Mouse (Mus musculus): Measurements from ENCODE around the gene Ampd3. TPM values are rescaled to one million over a fixed set of nuclear protein-coding genes. Genes with fewer than 3 reads are reported as not detected.

Ampd3 gene
- polyA plus RNA-seq, 1 experiment from 2014 or later, result 33.7 TPM

DNA sequence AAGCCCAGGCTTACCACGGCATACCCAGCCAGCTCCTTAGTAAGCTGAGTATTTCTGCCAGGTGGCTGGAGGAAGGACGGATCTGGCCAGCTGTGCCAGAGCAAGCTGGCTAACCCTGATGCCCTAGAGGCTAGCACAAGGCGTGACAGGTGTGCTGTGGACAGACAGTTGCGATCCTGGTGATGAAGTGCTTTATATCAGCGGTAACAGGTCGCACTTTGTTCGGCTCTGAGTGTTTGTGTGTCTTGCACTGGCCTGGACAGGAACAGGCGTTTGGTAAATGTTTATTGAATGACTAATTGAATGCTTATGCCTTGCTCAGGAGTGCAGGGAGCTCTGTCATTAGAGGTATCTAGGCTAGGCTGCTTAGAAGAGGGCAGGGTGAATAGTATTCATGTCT lies 17.0 kb downstream of the Ampd3 start:
- Histone ChIP-seq H3K9ac (no peak overlapping the region), H3K4me1 (peaks cover 47% of the 10 kb centered on the region), H3K4me3 (no peak overlapping the region), H3K36me3 (peaks cover 88% of the 10 kb centered on the region), H3K27me3 (replicated peaks) (no peaks in the 10 kb centered on the region), H3K9me3 (replicated peaks) (no peaks in the 10 kb centered on the region), H3K4me2 (no peak overlapping the region), H3K27ac (no peak overlapping the region)
- ATAC-seq, result no peak
- 79% methylated on average over 8 of the region's 8 CpGs for WGBS (ENCODE audit: insufficient replicate concordance)

DNA sequence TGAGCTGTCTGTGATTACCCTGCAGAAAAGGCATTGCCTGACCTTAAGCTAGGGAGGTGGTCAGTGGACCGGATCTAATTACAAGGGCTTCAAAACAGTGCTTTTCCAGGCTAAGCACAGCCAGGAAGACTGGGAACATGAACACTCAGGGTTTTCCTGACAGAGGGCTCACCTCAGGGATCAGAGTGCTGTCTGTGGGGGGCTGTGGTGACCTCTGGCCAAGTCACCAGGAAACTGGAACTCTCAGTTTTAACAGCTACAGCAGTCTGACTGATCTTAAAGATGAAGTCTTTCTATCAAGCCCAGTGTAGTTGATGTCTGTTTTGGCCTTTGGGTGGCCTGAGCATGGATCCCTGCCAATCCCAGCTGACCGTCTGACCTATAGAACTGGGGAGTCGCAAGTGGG lies 17.7 kb downstream of the Ampd3 start:
- peaks cover 88% of the 10 kb centered on the region for H3K36me3 ChIP-seq

DNA sequence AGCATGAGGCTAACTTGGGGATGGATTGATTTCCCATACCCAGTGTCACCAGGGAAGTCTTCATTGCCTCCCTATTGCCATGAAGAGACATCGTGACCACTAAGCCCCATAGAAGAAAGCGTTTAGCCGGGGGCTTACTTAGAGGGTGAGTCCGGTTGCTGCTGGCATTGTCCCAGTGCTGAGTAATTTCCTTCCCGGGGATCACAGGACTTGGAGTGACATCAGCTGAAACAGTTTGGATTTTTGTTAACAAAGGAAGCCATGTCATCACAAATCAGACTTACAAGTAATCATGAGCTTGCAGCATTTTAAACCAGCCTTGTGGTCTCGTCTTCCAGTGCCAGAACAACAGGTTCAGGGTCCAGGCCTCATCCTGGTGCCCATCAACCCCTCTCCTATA lies 19.3 kb downstream of the Ampd3 start:
- H3K4me3 ChIP-seq, result no peak overlapping the region
- 75% methylated on average over 6 of the region's 6 CpGs for WGBS (ENCODE audit: insufficient replicate concordance)
- peaks cover 93% of the 10 kb centered on the region for H3K36me3 ChIP-seq
- H3K4me1 ChIP-seq, result peaks cover 23% of the 10 kb centered on the region
- H3K9ac ChIP-seq, result no peak overlapping the region
- no peak overlapping the region for H3K4me2 ChIP-seq
- H3K27me3 ChIP-seq (replicated peaks), result no peaks in the 10 kb centered on the region
- no peak overlapping the region for H3K27ac ChIP-seq
- H3K9me3 ChIP-seq (replicated peaks), result no peaks in the 10 kb centered on the region
- no peak for ATAC-seq

More for the DNA sequence above, 17.7 kb downstream of the Ampd3 start:
- ATAC-seq, result no peak
- no peak overlapping the region for H3K9ac ChIP-seq
- H3K4me3 ChIP-seq, result no peak overlapping the region
- no peaks in the 10 kb centered on the region for H3K9me3 ChIP-seq (replicated peaks)
- 83% methylated on average over 3 of the region's 3 CpGs for WGBS (ENCODE audit: insufficient replicate concordance)
- H3K4me2 ChIP-seq, result no peak overlapping the region
- H3K27ac ChIP-seq, result no peak overlapping the region
- no peaks in the 10 kb centered on the region for H3K27me3 ChIP-seq (replicated peaks)
- H3K4me1 ChIP-seq, result peaks cover 39% of the 10 kb centered on the region

DNA sequence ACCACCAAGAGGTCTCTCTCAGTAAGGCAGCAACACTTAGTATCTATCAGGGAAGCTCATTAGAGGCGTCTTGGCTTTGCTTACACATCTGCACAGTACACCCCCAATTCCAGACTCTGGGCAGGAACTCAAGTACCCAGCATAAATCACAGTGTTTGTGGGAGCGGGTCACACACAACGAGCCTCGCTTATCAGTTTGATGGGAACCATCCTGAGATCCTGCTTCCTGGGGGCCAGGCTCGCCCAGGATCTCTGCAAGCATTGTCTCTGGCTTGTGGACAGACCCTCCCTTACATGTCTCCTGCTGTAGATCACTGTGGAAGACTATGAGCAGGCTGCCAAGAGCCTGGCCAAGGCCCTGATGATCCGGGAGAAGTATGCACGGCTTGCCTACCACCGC lies 22.9 kb downstream of the Ampd3 start:
- H3K27ac ChIP-seq, result no peak overlapping the region
- no peak overlapping the region for H3K4me2 ChIP-seq
- no peak for ATAC-seq
- no peaks in the 10 kb centered on the region for H3K9me3 ChIP-seq (replicated peaks)
- no peak overlapping the region for H3K9ac ChIP-seq
- H3K27me3 ChIP-seq (replicated peaks), result no peaks in the 10 kb centered on the region
- 0 out of 2 replicates have a peak, but pooled peaks cover 5% of the 10 kb centered on the region for H3K4me1 ChIP-seq
- H3K36me3 ChIP-seq, result peaks cover 99% of the 10 kb centered on the region
- WGBS (ENCODE audit: insufficient replicate concordance), result 73% methylated on average over 8 of the region's 8 CpGs
- no peak overlapping the region for H3K4me3 ChIP-seq

DNA sequence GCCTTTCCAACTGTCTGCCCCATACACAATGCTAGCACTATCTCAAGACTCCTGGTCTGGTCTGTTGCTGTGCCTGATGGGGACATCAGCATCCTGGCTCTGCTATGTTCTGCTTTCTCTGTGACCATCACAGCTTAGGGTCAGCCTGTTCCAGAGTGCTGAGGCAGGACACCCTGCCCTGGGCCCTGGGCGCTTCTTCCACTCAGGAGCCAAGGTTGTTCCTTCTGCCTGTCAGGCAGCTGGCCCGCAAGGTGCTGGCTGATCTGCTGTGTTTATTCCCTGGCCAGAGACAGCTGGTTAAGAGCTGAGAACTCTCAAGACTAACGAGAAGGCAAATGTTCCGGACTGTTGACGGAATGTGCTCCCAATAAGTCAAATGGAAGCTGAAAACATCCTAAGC lies 24.2 kb downstream of the Ampd3 start:
- WGBS (ENCODE audit: insufficient replicate concordance), result 89% methylated on average over 5 of the region's 5 CpGs
- H3K9ac ChIP-seq, result no peak overlapping the region
- H3K4me2 ChIP-seq, result no peak overlapping the region
- ATAC-seq, result no peak
- no peaks in the 10 kb centered on the region for H3K9me3 ChIP-seq (replicated peaks)
- no peak overlapping the region for H3K4me3 ChIP-seq
- H3K4me1 ChIP-seq, result no peaks in the 10 kb centered on the region
- H3K27me3 ChIP-seq (replicated peaks), result no peaks in the 10 kb centered on the region
- H3K27ac ChIP-seq, result no peak overlapping the region
- peaks cover 99% of the 10 kb centered on the region for H3K36me3 ChIP-seq

DNA sequence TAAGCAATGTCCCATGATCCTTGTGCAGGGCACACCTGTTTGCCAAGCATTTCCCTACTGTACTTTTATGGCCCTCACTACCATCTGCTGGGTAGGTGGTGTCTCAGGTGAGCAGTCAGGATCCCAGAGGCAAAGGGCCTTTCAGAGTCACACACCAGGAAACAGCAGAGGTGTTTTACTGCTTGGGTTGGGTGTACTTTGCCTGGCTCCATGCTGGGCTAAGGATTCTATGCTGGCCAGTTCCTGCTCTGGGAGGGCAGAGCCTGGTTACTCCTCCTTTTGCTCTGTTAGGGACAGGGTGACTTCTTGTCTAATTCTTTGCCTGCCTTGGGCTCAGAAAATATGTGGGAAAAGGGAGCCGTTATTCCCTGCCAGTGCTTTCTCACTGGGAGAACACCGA lies 24.8 kb downstream of the Ampd3 start:
- Histone ChIP-seq H3K36me3 (peaks cover 99% of the 10 kb centered on the region), H3K4me2 (no peak overlapping the region), H3K27me3 (replicated peaks) (no peaks in the 10 kb centered on the region), H3K4me3 (no peak overlapping the region), H3K27ac (no peak overlapping the region), H3K9me3 (replicated peaks) (no peaks in the 10 kb centered on the region), H3K4me1 (no peaks in the 10 kb centered on the region), H3K9ac (no peak overlapping the region)
- WGBS (ENCODE audit: insufficient replicate concordance), result 94% methylated on average over 2 of the region's 2 CpGs
- ATAC-seq, result no peak

DNA sequence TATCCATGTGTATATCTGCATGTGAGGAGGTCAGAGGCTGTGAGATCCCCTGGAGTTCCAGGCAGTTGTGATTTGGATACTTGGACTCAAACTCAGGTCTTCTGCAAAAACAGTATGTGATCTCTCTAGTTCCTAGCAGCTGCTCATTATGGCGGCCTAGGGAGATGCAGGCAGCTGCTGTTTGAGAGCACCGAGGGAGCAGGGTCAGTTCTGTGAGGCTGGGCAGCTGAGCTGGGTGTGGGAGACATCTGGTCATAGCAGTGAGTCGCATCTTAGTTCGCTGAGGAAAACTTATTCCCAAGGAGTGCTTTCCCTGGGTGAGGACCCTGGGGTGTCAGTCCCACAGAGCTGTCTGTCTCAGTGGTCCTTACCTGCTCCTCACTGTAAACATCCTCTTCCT lies 26.7 kb downstream of the Ampd3 start:
- ATAC-seq, result no peak
- Histone ChIP-seq H3K4me2 (no peak overlapping the region), H3K9me3 (replicated peaks) (no peaks in the 10 kb centered on the region), H3K9ac (no peak overlapping the region), H3K4me1 (no peaks in the 10 kb centered on the region), H3K36me3 (peaks cover 95% of the 10 kb centered on the region), H3K27ac (no peak overlapping the region), H3K27me3 (replicated peaks) (no peaks in the 10 kb centered on the region), H3K4me3 (no peak overlapping the region)
- WGBS (ENCODE audit: insufficient replicate concordance), result 80% methylated on average over 4 of the region's 4 CpGs

DNA sequence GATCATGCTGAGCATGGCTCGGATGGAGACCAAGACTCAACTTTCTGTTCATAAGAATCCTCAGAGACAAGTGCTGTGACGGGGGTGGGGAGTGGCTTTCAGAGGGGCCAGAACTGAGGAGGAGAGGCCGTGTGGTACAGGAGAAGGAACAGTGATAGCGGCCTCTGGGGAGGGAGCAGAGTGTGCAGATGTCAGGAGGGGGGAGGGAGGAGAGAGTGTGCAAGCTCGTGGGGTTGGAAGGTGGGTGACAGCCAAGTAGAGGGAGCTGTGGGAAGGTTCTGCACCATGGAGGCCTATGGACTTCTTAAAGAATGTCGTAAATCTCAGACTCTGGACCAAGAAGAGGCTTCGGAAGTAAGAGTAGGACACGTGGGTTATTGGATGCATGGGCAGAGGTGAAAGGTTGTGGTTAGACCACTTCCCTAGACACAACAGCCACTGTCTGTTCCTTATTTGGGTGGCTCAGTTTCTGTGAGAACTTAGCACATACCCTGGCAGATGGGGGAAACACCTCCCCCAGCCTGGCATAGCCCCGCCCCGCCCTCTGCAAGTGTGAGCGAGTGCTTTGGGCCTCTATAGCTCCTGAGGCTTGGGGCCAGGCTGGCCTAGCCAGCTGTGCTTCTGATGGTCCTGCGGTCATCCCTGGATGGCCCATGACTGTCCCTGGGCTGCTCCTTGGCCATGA lies 28.5 kb downstream of the Ampd3 start:
- no peaks in the 10 kb centered on the region for H3K4me1 ChIP-seq
- H3K9me3 ChIP-seq (replicated peaks), result no peaks in the 10 kb centered on the region
- no peak overlapping the region for H3K27ac ChIP-seq
- 36% methylated on average over 12 of the region's 12 CpGs for WGBS (ENCODE audit: insufficient replicate concordance)
- ATAC-seq, result no peak
- H3K4me2 ChIP-seq, result no peak overlapping the region
- H3K27me3 ChIP-seq (replicated peaks), result no peaks in the 10 kb centered on the region
- H3K4me3 ChIP-seq, result no peak overlapping the region
- H3K36me3 ChIP-seq, result peaks cover 94% of the 10 kb centered on the region
- H3K9ac ChIP-seq, result no peak overlapping the region

DNA sequence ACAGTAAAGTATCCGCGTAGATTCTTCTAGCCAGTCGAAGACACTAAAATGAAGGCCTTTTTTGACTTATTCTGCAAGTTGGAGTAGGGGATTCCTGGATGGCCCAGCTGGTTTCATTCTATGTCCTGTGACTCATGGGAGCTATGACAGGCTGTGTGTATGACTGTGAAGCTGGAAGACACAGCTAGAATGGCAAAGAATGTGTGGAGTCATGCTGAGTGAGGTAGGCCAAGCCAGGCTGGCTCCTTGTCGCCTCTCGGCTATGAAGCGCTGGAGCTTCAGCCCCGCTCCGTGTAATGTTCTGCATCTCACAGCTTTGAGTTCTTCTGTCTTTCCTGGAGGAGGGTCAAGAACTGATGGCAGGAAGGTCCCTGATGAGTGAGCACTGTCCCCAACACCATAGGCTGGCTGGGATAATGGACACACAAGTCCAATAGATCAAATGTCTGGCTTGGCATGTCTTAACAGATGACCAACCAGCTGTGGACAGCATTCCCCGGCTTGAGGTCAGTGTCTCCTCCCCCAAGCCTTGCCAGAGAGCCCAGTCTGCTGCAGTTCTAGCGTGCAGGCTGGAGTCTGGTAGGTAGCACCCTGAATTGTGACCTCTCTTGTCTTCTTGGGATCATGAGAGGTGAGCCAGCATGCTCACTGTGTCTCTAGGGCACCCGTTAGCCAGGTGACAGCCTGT lies 29.9 kb downstream of the Ampd3 start:
- Histone ChIP-seq H3K9me3 (replicated peaks) (no peaks in the 10 kb centered on the region), H3K4me3 (no peak overlapping the region), H3K27me3 (replicated peaks) (no peaks in the 10 kb centered on the region), H3K4me1 (no peaks in the 10 kb centered on the region), H3K27ac (no peak overlapping the region), H3K36me3 (peaks cover 94% of the 10 kb centered on the region), H3K9ac (no peak overlapping the region), H3K4me2 (no peak overlapping the region)
- ATAC-seq, result no peak
- whole genome bisulfite sequencing (ENCODE audit: insufficient replicate concordance), result 83% methylated on average over 11 of the region's 11 CpGs

DNA sequence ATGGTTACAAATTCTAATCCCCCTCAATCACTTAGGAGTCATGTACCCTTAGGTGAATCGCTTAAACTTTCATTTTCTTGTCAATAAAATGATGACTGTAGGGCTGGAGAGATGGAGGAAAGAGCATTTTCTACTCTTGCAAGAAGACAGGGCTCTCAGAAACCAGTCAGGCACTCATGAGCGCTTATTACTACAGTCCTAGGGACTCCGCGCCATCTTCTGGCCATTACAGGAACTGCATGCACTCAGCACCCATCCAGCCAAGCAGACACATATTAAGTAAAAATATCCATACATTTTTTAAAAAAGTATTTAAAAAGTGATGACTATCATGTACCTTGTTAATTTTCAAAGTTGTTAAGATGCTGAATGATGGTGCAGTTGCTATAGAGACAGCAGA lies 33.0 kb downstream of the Ampd3 start:
- H3K4me2 ChIP-seq, result no peak overlapping the region
- no peaks in the 10 kb centered on the region for H3K27me3 ChIP-seq (replicated peaks)
- no peak overlapping the region for H3K27ac ChIP-seq
- no peaks in the 10 kb centered on the region for H3K9me3 ChIP-seq (replicated peaks)
- no peaks in the 10 kb centered on the region for H3K4me1 ChIP-seq
- no peak overlapping the region for H3K4me3 ChIP-seq
- no peak overlapping the region for H3K9ac ChIP-seq
- peak; percentile 23; the same call in 1 of the 2 replicates for ATAC-seq
- under 1% methylated on average over 4 of the region's 4 CpGs for WGBS (ENCODE audit: insufficient replicate concordance)
- peaks cover 94% of the 10 kb centered on the region for H3K36me3 ChIP-seq

DNA sequence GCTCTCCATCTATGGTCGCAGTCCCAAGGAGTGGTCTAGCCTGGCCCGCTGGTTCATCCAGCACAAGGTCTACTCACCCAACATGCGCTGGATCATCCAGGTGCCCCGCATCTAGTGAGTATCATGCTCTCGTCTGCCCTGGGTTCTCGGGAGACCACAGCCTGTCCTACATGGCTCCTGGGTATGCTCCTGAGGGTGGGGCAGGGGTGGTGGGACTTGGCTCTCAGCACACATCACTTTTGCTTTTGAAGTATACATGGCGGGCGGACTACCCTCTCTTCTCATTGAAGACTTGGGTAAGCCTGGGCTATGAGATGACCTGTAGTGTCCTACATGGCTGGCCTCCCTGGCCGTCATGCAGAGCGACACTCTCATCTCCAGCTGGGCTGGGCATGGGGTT lies 35.1 kb downstream of the Ampd3 start:
- no peak for ATAC-seq
- H3K9ac ChIP-seq, result no peak overlapping the region
- H3K36me3 ChIP-seq, result peaks cover 94% of the 10 kb centered on the region
- no peaks in the 10 kb centered on the region for H3K27me3 ChIP-seq (replicated peaks)
- H3K9me3 ChIP-seq (replicated peaks), result no peaks in the 10 kb centered on the region
- H3K4me3 ChIP-seq, result no peak overlapping the region
- H3K4me2 ChIP-seq, result no peak overlapping the region
- no peak overlapping the region for H3K27ac ChIP-seq
- no peaks in the 10 kb centered on the region for H3K4me1 ChIP-seq
- 93% methylated on average over 10 of the region's 10 CpGs for WGBS (ENCODE audit: insufficient replicate concordance)

DNA sequence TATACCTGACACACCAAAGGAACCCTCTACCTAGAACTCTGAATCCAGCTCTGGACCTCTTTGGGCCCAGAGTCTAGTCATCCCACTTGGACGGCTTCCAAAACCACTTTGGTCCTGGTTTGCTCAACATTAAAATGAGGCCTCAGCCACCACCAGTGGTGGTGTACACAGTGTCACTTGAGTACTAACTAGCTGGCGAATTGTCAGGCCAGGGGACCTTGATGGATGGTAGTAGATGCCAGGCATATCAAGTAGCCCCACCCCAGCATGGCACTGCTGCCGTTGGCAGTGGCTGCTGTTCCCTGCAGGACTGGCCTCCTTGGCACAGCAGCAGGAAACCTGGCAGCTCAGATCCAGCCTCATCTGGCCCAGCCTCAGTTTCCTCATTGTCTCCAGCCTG lies 36.3 kb downstream of the Ampd3 start:
- H3K27me3 ChIP-seq (replicated peaks), result no peaks in the 10 kb centered on the region
- no peak for ATAC-seq
- H3K36me3 ChIP-seq, result peaks cover 98% of the 10 kb centered on the region
- H3K9me3 ChIP-seq (replicated peaks), result no peaks in the 10 kb centered on the region
- 80% methylated on average over 3 of the region's 3 CpGs for WGBS (ENCODE audit: insufficient replicate concordance)
- no peak overlapping the region for H3K4me2 ChIP-seq
- H3K9ac ChIP-seq, result no peak overlapping the region
- no peak overlapping the region for H3K4me3 ChIP-seq
- H3K27ac ChIP-seq, result no peak overlapping the region
- H3K4me1 ChIP-seq, result no peaks in the 10 kb centered on the region
